Mouse (Mus musculus) hematopoietic multipotent progenitor cell, adult 10-12 weeks (in vitro differentiated cells): ENCODE results near the gene 1700021F05Rik. TPM values are rescaled to one million over a fixed set of nuclear protein-coding genes. Genes with fewer than 3 reads are reported as not detected.

Experiments used
- polyA plus RNA-seq: library from polyadenylated mRNA; stranded (reverse); fragments of >175 nt; gene quantifications from 2 replicates; pipeline ENCODE4 v1.2.3, GENCODE M21; 2012; ENCODE audit warnings: low replicate concordance

1700021F05Rik gene
- 4.6 and 8.5 TPM in 2 replicates for polyA plus RNA-seq

GRCm38 (mm10) chr10:43540442-43541152, at the start of gene 1700021F05Rik:
1700021F05Rik (minus strand) TSS chr10:43540994.

GRCm38 (mm10) chr10:43577997-43578331, 37.2 kb upstream of the 1700021F05Rik start, which contains the start of gene Cd24a:
Cd24a (plus strand) TSS chr10:43578284.

DNA sequence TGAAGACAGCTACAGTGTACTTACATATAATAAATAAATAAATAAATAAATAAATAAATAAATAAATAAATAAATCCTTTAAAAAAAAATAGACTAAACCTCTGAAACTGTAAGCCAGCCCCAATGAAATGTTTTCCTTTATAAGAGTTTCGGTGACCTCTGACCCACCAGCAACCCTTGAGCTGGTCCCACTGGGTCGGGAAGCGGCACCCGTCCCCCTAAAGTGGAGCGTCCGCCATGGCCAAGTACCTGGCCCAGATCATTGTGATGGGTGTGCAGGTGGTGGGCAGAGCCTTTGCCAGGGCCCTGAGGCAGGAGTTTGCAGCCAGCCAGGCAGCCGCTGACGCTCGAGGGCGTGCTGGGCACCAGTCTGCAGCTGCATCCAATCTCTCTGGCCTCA, 16.9 kb downstream of the 1700021F05Rik start, which contains the start of gene Gm9803:
Gm9803 (plus strand) TSS at position 154 of the 400 bp plus-strand sequence.

DNA sequence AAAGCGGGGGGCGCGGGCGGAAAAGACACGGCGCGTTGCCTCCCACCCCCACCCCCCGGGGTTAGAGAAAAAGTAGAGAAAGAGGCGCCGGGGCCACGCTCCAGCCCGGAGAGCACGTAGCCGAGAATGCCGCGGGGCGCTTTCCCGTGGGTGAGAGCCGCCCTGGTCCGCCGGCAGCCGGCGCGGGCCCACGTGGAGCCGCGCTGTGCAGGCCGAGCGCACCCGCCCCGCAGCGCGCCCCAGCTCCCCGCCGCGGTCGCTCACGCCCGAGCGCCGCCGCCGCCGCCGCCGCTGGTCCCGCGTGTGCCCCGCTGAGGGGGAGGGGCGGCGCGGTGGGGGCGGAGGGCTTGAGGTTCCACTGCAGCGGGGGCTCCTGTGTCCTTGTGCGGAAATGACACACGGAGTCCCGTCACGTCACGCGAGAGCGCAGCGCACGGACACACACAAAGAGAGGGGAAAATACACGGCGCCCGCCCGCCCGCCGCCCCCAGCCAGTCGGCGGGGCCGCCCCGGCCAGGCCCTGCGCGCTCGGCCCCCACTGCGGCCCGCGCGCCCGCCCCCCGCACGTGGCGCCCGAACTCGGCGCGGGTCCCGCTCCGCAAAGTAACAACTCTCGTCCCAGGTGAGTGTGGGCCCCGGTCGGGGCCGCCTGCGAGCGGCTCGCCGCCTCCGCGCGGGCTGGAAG, 61.9 kb downstream of the 1700021F05Rik start, which contains the start of gene Bend3:
Bend3 (plus strand) TSS at position 81 of the 685 bp plus-strand sequence.

Other genes starting within 250 kb of the 1700021F05Rik start
- gene Bend3, start 62.2 kb downstream of the 1700021F05Rik start, polyA plus RNA-seq, result 3.3 and 3.9 TPM in 2 replicates
- 14.7 and 19.1 TPM in 2 replicates for gene Gm9803, start 16.9 kb downstream of the 1700021F05Rik start, polyA plus RNA-seq
- gene Cd24a, start 37.3 kb upstream of the 1700021F05Rik start, polyA plus RNA-seq, result 169 and 441 TPM in 2 replicates